Mouse (Mus musculus): ENCODE results near the gene Pbx4.

- TF ChIP-seq EP300 (IDR thresholded peaks at IDR 0.05; ENCODE audit: low read depth) (no peak), CTCF (IDR thresholded peaks at IDR 0.05; ENCODE audit: low read depth) (no peak)
These were observed 38.6 kb downstream of the Pbx4 start for GRCm38 (mm10) chr8:69870907-69871306.
